Mouse (Mus musculus) myocyte (in vitro differentiated cells): ENCODE measurements around the gene Rreb1. TPM values are rescaled to one million over a fixed set of nuclear protein-coding genes. Genes with fewer than 3 reads are reported as not detected.

ENCODE experiments used
- H3K27me3 ChIP-seq: one replicate; pipeline ENCODE4 v1.6.1; 2011; ENCODE audit not compliant: control insufficient read depth, insufficient read depth, insufficient read length
- H3K36me3 ChIP-seq: one replicate; pipeline ENCODE4 v1.6.1; 2011; ENCODE audit not compliant: control insufficient read depth, insufficient read depth
- H3K4me2 ChIP-seq: one replicate; pipeline ENCODE4 v1.6.1; 2011; ENCODE audit warnings: low read depth, control low read depth
- H3K4me3 ChIP-seq: one replicate; pipeline ENCODE4 v1.5.1; 2011; ENCODE audit warnings: mild to moderate bottlenecking, control low read depth, moderate library complexity
- H3K79me2 ChIP-seq: one replicate; pipeline ENCODE4 v1.6.1; 2011; ENCODE audit not compliant: control insufficient read depth, insufficient read depth
- H3ac ChIP-seq: one replicate; pipeline ENCODE4 v1.6.1; 2011; ENCODE audit not compliant: control insufficient read depth, insufficient read length
- CEBPB ChIP-seq: IDR thresholded peaks from 2 replicates; pipeline ENCODE4 v1.6.1; 2011; ENCODE audit warnings: mild to moderate bottlenecking, moderate library complexity; ENCODE audit not compliant: poor library complexity, insufficient read depth, severe bottlenecking
- E2F4 ChIP-seq: IDR thresholded peaks from one replicate; pipeline ENCODE4 v1.6.1; 2011; ENCODE audit warnings: mild to moderate bottlenecking, control low read depth, moderate library complexity; ENCODE audit not compliant: insufficient read depth
- MAX ChIP-seq: IDR thresholded peaks from one replicate; pipeline ENCODE4 v1.6.1; 2011; ENCODE audit warnings: low read depth, mild to moderate bottlenecking, control low read depth
- MYOD1 ChIP-seq, 3 experiments: IDR thresholded peaks; one replicate each; pipeline ENCODE4 v1.6.1; 2011; ENCODE audit warnings: control low read depth in 2 of 3, low read depth in 2 of 3, mild to moderate bottlenecking in 2 of 3, moderate library complexity in 1 of 3; ENCODE audit not compliant: insufficient read length in 2 of 3, control insufficient read depth in 1 of 3
- MYOG ChIP-seq, 3 experiments: IDR thresholded peaks; one replicate each; pipeline ENCODE4 v1.6.1; 2011; ENCODE audit warnings: control low read depth in 2 of 3, low read depth in 2 of 3, mild to moderate bottlenecking in 2 of 3; ENCODE audit not compliant: insufficient read length in 2 of 3, control insufficient read depth in 1 of 3, insufficient read depth in 1 of 3
- POLR2A ChIP-seq: IDR thresholded peaks from one replicate; pipeline ENCODE4 v1.6.1; 2011; ENCODE audit warnings: low read depth, mild to moderate bottlenecking, control low read depth, moderate library complexity; ENCODE audit not compliant: insufficient read length
- POLR2AphosphoS2 ChIP-seq: IDR thresholded peaks from one replicate; pipeline ENCODE4 v1.6.1; 2011; ENCODE audit warnings: low read depth, control low read depth; ENCODE audit not compliant: insufficient read length
- REST ChIP-seq: IDR thresholded peaks from one replicate; pipeline ENCODE4 v1.6.1; 2011; ENCODE audit warnings: mild to moderate bottlenecking, control low read depth, moderate library complexity; ENCODE audit not compliant: insufficient read depth, insufficient read length
- SRF ChIP-seq: IDR thresholded peaks from one replicate; pipeline ENCODE4 v1.6.1; 2011; ENCODE audit warnings: low read depth; ENCODE audit not compliant: control insufficient read depth, insufficient read length
- TCF12 ChIP-seq: IDR thresholded peaks from one replicate; pipeline ENCODE4 v1.6.1; 2011; ENCODE audit warnings: mild to moderate bottlenecking, control low read depth; ENCODE audit not compliant: poor library complexity, insufficient read depth, severe bottlenecking
- TCF3 ChIP-seq: IDR thresholded peaks from one replicate; pipeline ENCODE4 v1.6.1; 2011; ENCODE audit warnings: low read depth, control low read depth; ENCODE audit not compliant: insufficient read length
- USF1 ChIP-seq: IDR thresholded peaks from one replicate; pipeline ENCODE4 v1.6.1; 2011; ENCODE audit warnings: low read depth, mild to moderate bottlenecking, control low read depth, moderate library complexity
- polyA plus RNA-seq: library from polyadenylated mRNA; unstranded; fragments of >200 nt; fragmentation: generic; extraction: Trizol; gene quantifications from one replicate; pipeline ENCODE4 v1.2.1, GENCODE M21; 2012; ENCODE audit warnings: missing spikeins

Rreb1 gene
- polyA plus RNA-seq, 1 experiment = 19.7 TPM

DNA sequence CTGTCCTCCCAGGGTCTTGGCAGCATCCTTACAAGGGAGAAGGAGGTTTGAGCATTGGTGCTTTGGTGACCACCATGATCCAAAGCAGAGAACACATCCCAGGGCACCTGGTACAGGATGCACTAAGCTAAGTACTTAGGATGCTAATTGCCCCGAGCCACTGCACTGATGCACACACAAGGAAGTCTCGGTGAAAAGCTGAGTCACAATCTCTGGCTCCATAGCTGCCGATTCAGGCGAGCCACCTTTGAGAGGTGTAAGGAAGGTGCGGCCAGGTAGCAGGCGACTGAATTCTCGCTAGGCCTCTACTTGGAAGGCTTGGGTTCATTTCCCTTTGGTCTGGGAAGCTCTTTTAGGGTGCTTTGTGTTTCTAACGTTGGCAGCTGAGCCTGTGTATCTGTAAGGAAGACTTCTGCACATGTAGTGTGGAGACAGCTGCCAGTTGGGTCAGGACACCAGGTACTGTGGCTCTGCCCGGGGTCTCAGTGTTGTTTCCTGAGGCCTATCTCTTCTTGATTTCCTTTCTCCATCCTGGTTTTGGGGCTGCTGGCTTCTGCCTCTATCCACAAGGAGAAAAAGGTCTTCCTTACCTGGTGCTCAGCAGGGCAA, 68.9 kb downstream of the Rreb1 start:
- Histone ChIP-seq H3K27me3 (no peaks in the 10 kb centered on the region), H3K79me2 (peaks cover 97% of the 10 kb centered on the region), H3K36me3 (no peaks in the 10 kb centered on the region), H3K4me2 (no peak overlapping the region), H3ac (no peak overlapping the region), H3K4me3 (no peak overlapping the region)
- no peak for TF ChIP-seq MAX
- no peak for TF ChIP-seq MYOD1 (IDR thresholded peaks at IDR 0.05; ENCODE audit: control insufficient read depth in 1 of 3, insufficient read length in 2 of 3, low read depth in 2 of 3)
- no peak for TF ChIP-seq CEBPB
- TF ChIP-seq REST = no peak
- TF ChIP-seq POLR2AphosphoS2 = no peak
- no peak for TF ChIP-seq SRF
- no peak for TF ChIP-seq TCF3
- TF ChIP-seq E2F4 = no peak
- TF ChIP-seq MYOG (IDR thresholded peaks at IDR 0.05; ENCODE audit: control insufficient read depth in 1 of 3, insufficient read depth in 1 of 3, insufficient read length in 2 of 3, low read depth in 2 of 3) = no peak
- no peak for TF ChIP-seq TCF12
- TF ChIP-seq POLR2A = no peak
- no peak for TF ChIP-seq USF1

GRCm38 (mm10) chr13:37847601-37848358, 69.6 kb downstream of the Rreb1 start:
- H3K79me2 ChIP-seq = peaks cover 97% of the 10 kb centered on the region
- no peak overlapping the region for H3K4me3 ChIP-seq

GRCm38 (mm10) chr13:37848438-37848837, 70.2 kb downstream of the Rreb1 start:
- Histone ChIP-seq H3K36me3 (no peaks in the 10 kb centered on the region), H3K4me2 (no peak overlapping the region), H3ac (no peak overlapping the region), H3K4me3 (no peak overlapping the region), H3K27me3 (no peaks in the 10 kb centered on the region), H3K79me2 (peaks cover 95% of the 10 kb centered on the region)
- TF ChIP-seq MYOD1 (IDR thresholded peaks at IDR 0.05; ENCODE audit: control insufficient read depth in 1 of 3, insufficient read length in 2 of 3, low read depth in 2 of 3) (no peak), TCF3 (no peak)

More at GRCm38 (mm10) chr13:37847601-37848358, 69.6 kb downstream of the Rreb1 start:
- no peaks in the 10 kb centered on the region for H3K27me3 ChIP-seq
- H3K4me2 ChIP-seq = no peak overlapping the region
- TF ChIP-seq TCF12 (no peak), USF1 (no peak), E2F4 (no peak)
- H3ac ChIP-seq = no peak overlapping the region
- H3K36me3 ChIP-seq = no peaks in the 10 kb centered on the region

DNA sequence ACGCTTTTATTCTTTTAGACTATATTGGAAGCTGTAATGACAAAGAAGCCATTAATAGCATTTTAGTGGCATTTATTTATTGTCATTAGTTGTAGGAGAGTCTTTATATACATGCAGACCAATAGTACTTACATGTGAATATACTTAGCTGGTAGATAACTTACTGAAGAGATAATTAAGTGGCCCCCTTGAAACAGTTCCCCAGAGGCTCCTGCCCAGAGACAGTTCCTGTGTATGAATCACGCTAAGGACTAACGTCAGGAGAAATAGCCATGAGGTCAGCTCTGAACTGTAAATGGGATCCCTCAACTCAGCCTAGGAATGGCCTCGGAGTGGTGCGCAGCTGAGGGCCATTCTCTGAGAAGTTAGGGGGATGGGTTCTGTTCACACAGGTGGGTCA, 73.4 kb downstream of the Rreb1 start:
- no peaks in the 10 kb centered on the region for H3K36me3 ChIP-seq
- H3ac ChIP-seq = no peak overlapping the region
- H3K4me2 ChIP-seq = no peak overlapping the region
- TF ChIP-seq TCF12 (no peak), CEBPB (no peak), POLR2A (no peak), MYOG (IDR thresholded peaks at IDR 0.05; ENCODE audit: control insufficient read depth in 1 of 3, insufficient read depth in 1 of 3, insufficient read length in 2 of 3, low read depth in 2 of 3) (no peak), REST (no peak), POLR2AphosphoS2 (no peak), TCF3 (no peak)
- H3K27me3 ChIP-seq = no peaks in the 10 kb centered on the region
- no peak overlapping the region for H3K4me3 ChIP-seq
- H3K79me2 ChIP-seq = peaks cover 87% of the 10 kb centered on the region

DNA sequence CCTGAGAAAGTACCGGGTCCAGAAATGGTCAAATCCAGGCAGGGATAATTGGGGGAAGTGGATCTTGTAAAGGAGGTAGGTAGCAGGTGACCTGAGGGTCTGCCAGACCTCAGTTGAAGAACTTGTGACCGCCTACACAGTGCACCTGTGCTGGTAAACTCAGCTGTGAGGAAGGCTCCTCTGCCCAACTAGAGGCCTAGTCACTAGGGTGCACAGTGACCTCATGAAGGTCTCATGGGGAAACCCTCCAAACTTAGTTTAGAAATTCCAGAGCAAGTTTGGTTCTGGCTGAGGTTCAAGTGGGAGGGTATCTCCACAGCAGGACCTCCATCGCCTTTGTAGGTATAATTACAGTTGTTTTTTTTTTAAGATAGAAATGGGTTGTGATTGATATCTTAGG, 74.7 kb downstream of the Rreb1 start:
- Histone ChIP-seq H3K27me3 (no peaks in the 10 kb centered on the region), H3K4me2 (peak overlapping the region; percentile 66), H3ac (no peak overlapping the region), H3K36me3 (no peaks in the 10 kb centered on the region), H3K79me2 (peaks cover 87% of the 10 kb centered on the region), H3K4me3 (no peak overlapping the region)
- no peak for TF ChIP-seq TCF3
- no peak for TF ChIP-seq SRF
- no peak for TF ChIP-seq CEBPB
- TF ChIP-seq USF1 = no peak
- TF ChIP-seq REST = no peak
- peak in 1 of 3 experiments; percentile 57 for TF ChIP-seq MYOG (IDR thresholded peaks at IDR 0.05; ENCODE audit: control insufficient read depth in 1 of 3, insufficient read depth in 1 of 3, insufficient read length in 2 of 3, low read depth in 2 of 3)
- no peak for TF ChIP-seq POLR2AphosphoS2
- TF ChIP-seq MYOD1 (IDR thresholded peaks at IDR 0.05; ENCODE audit: control insufficient read depth in 1 of 3, insufficient read length in 2 of 3, low read depth in 2 of 3) = peak in 2 of 3 experiments; percentile 63 to 87
- no peak for TF ChIP-seq E2F4
- no peak for TF ChIP-seq TCF12
